Mouse (Mus musculus): Measurements from ENCODE around the gene Ssbp3. TPM values are rescaled to one million over a fixed set of nuclear protein-coding genes. Genes with fewer than 3 reads are reported as not detected.

Gene Ssbp3
- polyA plus RNA-seq, 1 experiment = 121 TPM

DNA sequence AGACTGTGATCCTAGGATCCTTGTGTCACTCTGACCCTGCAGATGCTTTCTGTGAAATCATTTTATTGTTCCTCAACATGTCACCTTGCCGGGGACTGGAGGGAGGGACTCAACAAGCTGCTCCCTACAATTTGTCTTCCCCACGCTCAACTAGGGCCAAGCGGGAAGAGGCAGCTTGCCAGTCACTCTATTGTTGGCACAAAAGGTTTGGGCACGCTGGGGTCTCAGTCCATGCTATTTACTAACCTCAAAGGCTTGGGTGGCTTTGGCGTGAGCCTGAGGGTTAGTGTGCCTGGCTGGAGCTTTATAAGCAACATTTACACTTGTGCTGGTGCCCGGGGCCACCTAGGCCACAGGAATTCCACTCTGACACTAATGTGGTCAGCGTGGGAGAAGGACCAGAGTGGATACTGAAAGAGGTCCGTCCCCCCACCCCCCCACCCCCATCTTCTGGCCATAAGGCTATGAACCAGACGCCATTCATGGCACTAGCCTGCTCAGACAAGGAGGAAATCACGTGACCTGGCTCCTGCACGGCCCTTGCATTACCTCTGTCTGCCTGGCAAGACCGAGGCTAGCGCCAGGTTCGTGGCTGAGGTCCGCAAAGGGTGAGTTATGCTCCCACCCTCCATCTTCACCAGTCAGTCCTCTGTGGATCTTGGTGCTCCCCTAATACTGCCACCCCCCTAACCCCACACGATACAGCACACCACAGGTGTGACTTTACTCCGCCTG lies 188.5 kb downstream of the Ssbp3 start:
- TF ChIP-seq POLR2A (IDR thresholded peaks at IDR 0.05; ENCODE audit: extremely low read depth, insufficient read depth, low read length) (no peak), CTCF (IDR thresholded peaks at IDR 0.05; ENCODE audit: extremely low read depth, insufficient read depth, low read length) (no peak)
- no peaks in the 10 kb centered on the region for H3K4me1 ChIP-seq (ENCODE audit: control insufficient read depth, insufficient read depth, low read length)
- H3K27ac ChIP-seq (ENCODE audit: insufficient read depth, low read length) = no peak overlapping the region
- no peak overlapping the region for H3K4me3 ChIP-seq (ENCODE audit: insufficient read depth, low read length)

Other genes starting within 250 kb of the Ssbp3 start
- 112 and 118 TPM in 2 replicates for gene Ttc4, start 231.8 kb upstream of the Ssbp3 start, polyA plus RNA-seq (2012; rRNA removed)
- gene Mroh7, start 179.8 kb upstream of the Ssbp3 start, polyA plus RNA-seq (2012; rRNA removed) = 9.5 and 9.7 TPM in 2 replicates
- 0.06 TPM in 1 of 2 replicates, not detected in the other for gene Fam151a, start 176.8 kb upstream of the Ssbp3 start, polyA plus RNA-seq (2012; rRNA removed)
- 21.9 and 23.9 TPM in 2 replicates for gene Acot11, start 105.7 kb upstream of the Ssbp3 start, polyA plus RNA-seq (2012; rRNA removed)
- 86.2 and 91.1 TPM in 2 replicates for gene Mrpl37, start 156.2 kb downstream of the Ssbp3 start, polyA plus RNA-seq (2012; rRNA removed)
- 4.7 and 6.3 TPM in 2 replicates for gene Cyb5rl, start 156.3 kb downstream of the Ssbp3 start, polyA plus RNA-seq (2012; rRNA removed)
- gene Cdcp2, start 186.2 kb downstream of the Ssbp3 start, polyA plus RNA-seq (2012; rRNA removed) = not detected in 2 replicates

All from cortical plate, adult 2 months (tissue).